8 mouse cellular contexts compared by ENCODE assay signal in genomic region chr8:48109373-48109855, GRCm38 (mm10). TPM values are rescaled to one million over a fixed set of nuclear protein-coding genes. Genes with fewer than 3 reads are reported as not detected.
DNase-seq lines count a peak whose midpoint lies in the region; ATAC-seq and TF ChIP-seq lines count a peak whose summit lies in the region.

No protein-coding gene starts in this region.

- H3K4me2 ChIP-seq in CH12.LX (ENCODE audit: insufficient read depth, low read depth, poor library complexity, severe bottlenecking), result peak overlapping the region; percentile 52
- H3K4me2 ChIP-seq in forebrain, embryonic 15.5 days (replicated peaks), result peak overlapping the region; percentile 84
- peak overlapping the region; percentile 79 for H3K4me2 ChIP-seq in liver, embryonic 15.5 days

- no peak for DNase-seq in heart, adult 2 months
- no peak for DNase-seq in heart, adult 8-10 months (ENCODE audit: low spot score)
- DNase-seq in CH12.LX (ENCODE audit: extremely low read depth), result no peak
- DNase-seq in right cerebral cortex, postnatal 36 days (ENCODE audit: low spot score in 2 of 2), result no peak
- DNase-seq in thymus, postnatal 10 days (ENCODE audit: low spot score in 2 of 2), result no peak
- no peak for DNase-seq in ovary, adult 18-20 months (ENCODE audit: low spot score)

- dilution Hi-C loops in CH12.LX (cut with MboI; ENCODE audit: extremely low pct_ligation_motif_present, extremely low pct_unique_long_range_greater_than_20kb, low sequenced_read_pairs), result no loop called here

- no peaks in the 10 kb centered on the region for H3K9me3 ChIP-seq in CH12.LX (replicated peaks; ENCODE audit: low read length)
- no peaks in the 10 kb centered on the region; the same call in 1 of the 2 replicates for H3K9me3 ChIP-seq in forebrain, embryonic 15.5 days
- H3K9me3 ChIP-seq in liver, embryonic 15.5 days (replicated peaks), result no peaks in the 10 kb centered on the region

- intact Hi-C loops in heart, adult 2 months (cut with DNase I), result no loop called here

- WGBS in heart, adult 2 months, result 35% methylated on average over 5 of the region's 5 CpGs
- 33% methylated on average over 5 of the region's 5 CpGs for WGBS in forebrain, embryonic 15.5 days
- WGBS in liver, embryonic 15.5 days (ENCODE audit: insufficient replicate concordance), result 27% methylated on average over 5 of the region's 5 CpGs

- no peaks in the 10 kb centered on the region for H3K79me2 ChIP-seq in heart, adult 2 months (replicated peaks; ENCODE audit: control insufficient read depth, insufficient read depth, low read length)
- H3K79me2 ChIP-seq in CH12.LX (replicated peaks; ENCODE audit: control insufficient read depth, extremely low read depth, insufficient read depth, poor library complexity, severe bottlenecking), result peaks cover 4% of the 10 kb centered on the region; the same call in 1 of the 2 replicates

- no peak overlapping the region for H3K27ac ChIP-seq in heart, adult 2 months
- H3K27ac ChIP-seq in CH12.LX (ENCODE audit: insufficient read depth, low read depth), result no peak overlapping the region
- no peak overlapping the region for H3K27ac ChIP-seq in forebrain, embryonic 15.5 days (replicated peaks)
- H3K27ac ChIP-seq in liver, embryonic 15.5 days (replicated peaks), result no peak overlapping the region

- no peak for TF ChIP-seq CTCF in heart, adult 2 months (IDR thresholded peaks at IDR 0.05)
- TF ChIP-seq CTCF in CH12.LX (conservative IDR thresholded peaks at IDR 0.05 in 1 of 2, IDR thresholded peaks at IDR 0.05 in 1 of 2; ENCODE audit: low read depth in 2 of 2, low read length in 2 of 2), result no peak

- no peak for TF ChIP-seq EP300 in heart, adult 2 months (IDR thresholded peaks at IDR 0.05; ENCODE audit: insufficient read depth, low read depth, low read length)
- TF ChIP-seq EP300 in CH12.LX (IDR thresholded peaks at IDR 0.05; ENCODE audit: low read length), result no peak

- H3K4me1 ChIP-seq in heart, adult 2 months (ENCODE audit: control insufficient read depth, insufficient read depth, low read length), result no peaks in the 10 kb centered on the region; the same call in 1 of the 2 replicates
- H3K4me1 ChIP-seq in CH12.LX (ENCODE audit: control insufficient read depth in 1 of 2, insufficient read depth in 2 of 2), result peaks cover 6 to 23% of the 10 kb centered on the region in 2 experiments
- H3K4me1 ChIP-seq in forebrain, embryonic 15.5 days, result peaks cover 9% of the 10 kb centered on the region
- H3K4me1 ChIP-seq in liver, embryonic 15.5 days (replicated peaks), result peaks cover 15% of the 10 kb centered on the region

- no peak for TF ChIP-seq RAD21 in CH12.LX (IDR thresholded peaks at IDR 0.05; ENCODE audit: low read depth, low read length)

- H3K27me3 ChIP-seq in heart, adult 2 months (ENCODE audit: control insufficient read depth, insufficient read depth, low read length), result no peaks in the 10 kb centered on the region
- no peaks in the 10 kb centered on the region for H3K27me3 ChIP-seq in CH12.LX (replicated peaks)
- H3K27me3 ChIP-seq in forebrain, embryonic 15.5 days, result no peaks in the 10 kb centered on the region
- H3K27me3 ChIP-seq in liver, embryonic 15.5 days, result no peaks in the 10 kb centered on the region

- peak overlapping the region; percentile 74 for H3K4me3 ChIP-seq in heart, adult 2 months
- peak overlapping the region; percentile 76 to 89 (median 77) for H3K4me3 ChIP-seq in CH12.LX (replicated peaks in 1 of 3; ENCODE audit: low read depth in 2 of 3, low read length in 2 of 3, poor library complexity in 1 of 3)
- peak overlapping the region; percentile 73 for H3K4me3 ChIP-seq in forebrain, embryonic 15.5 days
- peak overlapping the region; percentile 68 for H3K4me3 ChIP-seq in liver, embryonic 15.5 days (replicated peaks)

- H3K9ac ChIP-seq in heart, adult 2 months (ENCODE audit: low read depth, low read length), result no peak overlapping the region
- H3K9ac ChIP-seq in CH12.LX (ENCODE audit: insufficient read depth, low read depth), result no peak overlapping the region; the same call in 1 of the 2 replicates
- H3K9ac ChIP-seq in forebrain, embryonic 15.5 days (replicated peaks), result peak overlapping the region; percentile 64
- H3K9ac ChIP-seq in liver, embryonic 15.5 days, result peak overlapping the region; percentile 59; the same call in 1 of the 2 replicates

- TF ChIP-seq POLR2A in heart, adult 2 months (IDR thresholded peaks at IDR 0.05; ENCODE audit: insufficient read depth, low read depth, low read length), result no peak
- TF ChIP-seq POLR2A in CH12.LX (IDR thresholded peaks at IDR 0.05; ENCODE audit: low read depth, low read length), result no peak

- peak; percentile 35; the same call in 1 of the 2 replicates for ATAC-seq in forebrain, embryonic 15.5 days (replicated peaks)
- peak; percentile 69 for ATAC-seq in liver, embryonic 15.5 days (ENCODE audit: insufficient read depth)

- in situ Hi-C loops in CH12.LX (cut with MboI; ENCODE audit: low pct_ligation_motif_present, low pct_unique_long_range_greater_than_20kb, low sequenced_read_pairs), result no loop called here

- no peaks in the 10 kb centered on the region for H3K36me3 ChIP-seq in heart, adult 2 months (ENCODE audit: control insufficient read depth, insufficient read depth, low read length)
- H3K36me3 ChIP-seq in CH12.LX (replicated peaks in 1 of 2; ENCODE audit: control insufficient read depth in 1 of 2, insufficient read depth in 1 of 2, low read length in 1 of 2), result peaks cover 14 to 23% of the 10 kb centered on the region in 2 experiments
- no peaks in the 10 kb centered on the region for H3K36me3 ChIP-seq in forebrain, embryonic 15.5 days
- H3K36me3 ChIP-seq in liver, embryonic 15.5 days (replicated peaks), result 0 out of 2 replicates have a peak, but pooled peaks cover 1% of the 10 kb centered on the region

TF ChIP-seq in CH12.LX, 34 proteins besides CTCF, POLR2A, EP300 and RAD21:
- TF ChIP-seq TCF12 (IDR thresholded peaks at IDR 0.05; ENCODE audit: low read depth, low read length) (0 out of 2 replicates have a peak, but pooled peaks have one; percentile 11), ZMIZ1 (IDR thresholded peaks at IDR 0.05; ENCODE audit: low read depth, low read length) (peak; percentile 39; the same call in 1 of the 2 replicates), TBP (conservative IDR thresholded peaks at IDR 0.05; ENCODE audit: low read depth, low read length) (peak; percentile 73), ELF1 (IDR thresholded peaks at IDR 0.05; ENCODE audit: low read depth, low read length) (no peak)

RNA-seq across cellular contexts. Expression of gene Dctd, which starts 10.5 kb away (rescaled TPM):
- 1 to 10 TPM in 1 of 2 experiments, under 1 TPM in 1; 0.63 to 1.6 TPM for total RNA-seq in heart, adult 2 months (2021)
- polyA plus RNA-seq in heart, adult 2 months (2012; rRNA removed), result 0.76 and 0.84 TPM in 2 replicates
- total RNA-seq in heart, adult 8-10 months (2022), result 1 to 10 TPM in 2 of 4 experiments, under 1 TPM in 2; 0.65 to 1.4 (median 1.1) TPM
- total RNA-seq in CH12.LX (2012; rRNA removed) (58.9 and 66.5 TPM in 2 replicates), CH12.LX (2014; rRNA removed) (54.2 and 56.5 TPM in 2 replicates)
- polyA plus RNA-seq in CH12.LX (2012; ENCODE audit: insufficient read length, low read depth), result 72.0 and 75.2 TPM in 2 replicates
- polyA plus RNA-seq in forebrain, embryonic 15.5 days (2015; fragmentation: Nextera tagmentation; extraction: Ambion mirVana), result 13.1 and 14.4 TPM in 2 replicates
- 5.5 TPM in 2 replicates for polyA plus RNA-seq in liver, embryonic 15.5 days (2015; fragmentation: Nextera tagmentation; extraction: Ambion mirVana)

Comparison
In these comparisons a context has a peak if more than half of its experiments do, and no peak if none do; other contexts are left out.
1. H3K9ac ChIP-seq: peak in forebrain, embryonic 15.5 days (single experiment) and liver, embryonic 15.5 days (single experiment); none in heart, adult 2 months (single experiment) and CH12.LX (single experiment).
2. Peak in every context shown above with its lines, with median percentiles within 50 percentile points of each other: H3K4me3 ChIP-seq and H3K4me2 ChIP-seq.